Mouse (Mus musculus) natural killer cell, adult 2 months (primary cell): Measurements from ENCODE around the gene Wdr89.
"Not testable (repeated sequence)": the region's sequence is repeated elsewhere in the genome, so short reads cannot be mapped to it uniquely, and the experiment has no call there.

ENCODE experiments used
- DNase-seq, 2 experiments: peaks; one replicate each; pipeline ENCODE4 v3.0.0; 2022; ENCODE audit warnings: low spot score in 2 of 2

Gene Wdr89

GRCm38 (mm10) chr12:75669258-75670106 lies at the start of gene Wdr89:
Gene Wdr89 (minus strand): TSS chr12:75669537.
- DNase-seq, result peak; percentile 98 to 99

- no peak for DNase-seq
Observed at GRCm38 (mm10) chr12:75713596-75713995, 44.3 kb upstream of the Wdr89 start.

GRCm38 (mm10) chr12:75712905-75713304 lies 43.6 kb upstream of the Wdr89 start:
- DNase-seq, result not testable (repeated sequence)

- no peak for DNase-seq
Observed at GRCm38 (mm10) chr12:75710596-75711376, 41.4 kb upstream of the Wdr89 start.

GRCm38 (mm10) chr12:75709506-75709905 lies 40.2 kb upstream of the Wdr89 start:
- DNase-seq, result no peak

- no peak for DNase-seq
Observed at GRCm38 (mm10) chr12:75706670-75707069, 37.3 kb upstream of the Wdr89 start.

- no peak for DNase-seq
Observed at GRCm38 (mm10) chr12:75702739-75703122, 33.4 kb upstream of the Wdr89 start.

- no peak for DNase-seq
Observed at GRCm38 (mm10) chr12:75702084-75702738, 32.9 kb upstream of the Wdr89 start.

GRCm38 (mm10) chr12:75701173-75702083 lies 32.1 kb upstream of the Wdr89 start:
- no peak for DNase-seq

GRCm38 (mm10) chr12:75698692-75699091 lies 29.4 kb upstream of the Wdr89 start:
- no peak for DNase-seq

GRCm38 (mm10) chr12:75695845-75696244 lies 26.5 kb upstream of the Wdr89 start:
- not testable (repeated sequence) for DNase-seq

GRCm38 (mm10) chr12:75689003-75689402 lies 19.7 kb upstream of the Wdr89 start:
- no peak for DNase-seq

- no peak for DNase-seq
Observed at GRCm38 (mm10) chr12:75687314-75687713, 18.0 kb upstream of the Wdr89 start.

- DNase-seq, result not testable (repeated sequence)
Observed at GRCm38 (mm10) chr12:75684026-75684425, 14.7 kb upstream of the Wdr89 start.

- no peak for DNase-seq
Observed at GRCm38 (mm10) chr12:75683598-75683997, 14.3 kb upstream of the Wdr89 start.

GRCm38 (mm10) chr12:75682842-75683241 lies 13.5 kb upstream of the Wdr89 start:
- DNase-seq, result no peak

GRCm38 (mm10) chr12:75681101-75681500 lies 11.8 kb upstream of the Wdr89 start:
- DNase-seq, result no peak

- DNase-seq, result no peak
Observed at GRCm38 (mm10) chr12:75678393-75678792, 9.1 kb upstream of the Wdr89 start.

GRCm38 (mm10) chr12:75672630-75673029 lies 3.3 kb upstream of the Wdr89 start:
- DNase-seq, result no peak

- peak in 1 of 2 experiments; percentile 9 for DNase-seq
Observed at GRCm38 (mm10) chr12:75671759-75672315, 2.5 kb upstream of the Wdr89 start.

GRCm38 (mm10) chr12:75670611-75671010 lies 1.3 kb upstream of the Wdr89 start:
- no peak for DNase-seq
